Mouse (Mus musculus): ENCODE data around the gene Shisa9. TPM values are rescaled to one million over a fixed set of nuclear protein-coding genes. Genes with fewer than 3 reads are reported as not detected.
A peak's percentile ranks its signal among the peaks of the same experiment; 100 is the strongest.

The Shisa9 gene
- polyA plus RNA-seq, 1 experiment from 2014 or later = 0.51 TPM

GRCm38 (mm10) chr16:12035626-12036025 is 51.7 kb downstream of the Shisa9 start:
- Histone ChIP-seq H3K9me3 (replicated peaks; ENCODE audit: low read length) (no peaks in the 10 kb centered on the region), H3K27me3 (ENCODE audit: insufficient read depth, low read length) (no peaks in the 10 kb centered on the region), H3K36me3 (ENCODE audit: insufficient read depth, low read length) (no peaks in the 10 kb centered on the region), H3K9ac (ENCODE audit: low read depth, low read length) (no peak overlapping the region), H3K27ac (no peak overlapping the region), H3K4me3 (replicated peaks; ENCODE audit: low read depth, low read length) (no peak overlapping the region), H3K4me2 (ENCODE audit: low read length) (no peak overlapping the region), H3K4me1 (replicated peaks; ENCODE audit: insufficient read depth, low read length) (no peaks in the 10 kb centered on the region)
- WGBS = 84% methylated on average over 3 of the region's 3 CpGs
- no peak for ATAC-seq (replicated peaks; ENCODE audit: low FRiP score, low read depth)
- TF ChIP-seq CTCF (IDR thresholded peaks at IDR 0.05; ENCODE audit: low read depth) = no peak
- no peak for DNase-seq (ENCODE audit: low spot score)

- no peak for TF ChIP-seq CTCF (IDR thresholded peaks at IDR 0.05; ENCODE audit: low read depth)
- no peaks in the 10 kb centered on the region for H3K4me1 ChIP-seq (replicated peaks; ENCODE audit: insufficient read depth, low read length)
- DNase-seq (ENCODE audit: low spot score) (peak; percentile 12), ATAC-seq (replicated peaks; ENCODE audit: low FRiP score, low read depth) (no peak)
- no peaks in the 10 kb centered on the region for H3K27me3 ChIP-seq (ENCODE audit: insufficient read depth, low read length)
- no peaks in the 10 kb centered on the region for H3K36me3 ChIP-seq (ENCODE audit: insufficient read depth, low read length)
- H3K9me3 ChIP-seq (replicated peaks; ENCODE audit: low read length) = no peaks in the 10 kb centered on the region
- H3K27ac ChIP-seq = no peak overlapping the region
- H3K4me2 ChIP-seq (ENCODE audit: low read length) = no peak overlapping the region
- 58% methylated on average over 5 of the region's 5 CpGs for WGBS
- no peak overlapping the region for H3K4me3 ChIP-seq (replicated peaks; ENCODE audit: low read depth, low read length)
- H3K9ac ChIP-seq (ENCODE audit: low read depth, low read length) = no peak overlapping the region
Measured at GRCm38 (mm10) chr16:12040935-12041334, 57.0 kb downstream of the Shisa9 start.

GRCm38 (mm10) chr16:12052051-12052450 is 68.1 kb downstream of the Shisa9 start:
- Histone ChIP-seq H3K9ac (ENCODE audit: low read depth, low read length) (no peak overlapping the region), H3K27ac (no peak overlapping the region), H3K36me3 (ENCODE audit: insufficient read depth, low read length) (no peaks in the 10 kb centered on the region), H3K4me1 (replicated peaks; ENCODE audit: insufficient read depth, low read length) (no peaks in the 10 kb centered on the region), H3K4me3 (replicated peaks; ENCODE audit: low read depth, low read length) (no peak overlapping the region), H3K27me3 (ENCODE audit: insufficient read depth, low read length) (no peaks in the 10 kb centered on the region), H3K4me2 (ENCODE audit: low read length) (no peak overlapping the region), H3K9me3 (replicated peaks; ENCODE audit: low read length) (no peaks in the 10 kb centered on the region)
- no peak for DNase-seq (ENCODE audit: low spot score)
- no peak for TF ChIP-seq CTCF (IDR thresholded peaks at IDR 0.05; ENCODE audit: low read depth)
- ATAC-seq (replicated peaks; ENCODE audit: low FRiP score, low read depth) = no peak
- WGBS = 89% methylated on average over 1 of the region's 1 CpGs

GRCm38 (mm10) chr16:12072573-12072972 is 88.7 kb downstream of the Shisa9 start:
- no peak for TF ChIP-seq CTCF (IDR thresholded peaks at IDR 0.05; ENCODE audit: low read depth)
- Histone ChIP-seq H3K9me3 (replicated peaks; ENCODE audit: low read length) (no peaks in the 10 kb centered on the region), H3K36me3 (ENCODE audit: insufficient read depth, low read length) (no peaks in the 10 kb centered on the region), H3K4me3 (replicated peaks; ENCODE audit: low read depth, low read length) (no peak overlapping the region), H3K27me3 (ENCODE audit: insufficient read depth, low read length) (no peaks in the 10 kb centered on the region), H3K27ac (no peak overlapping the region), H3K4me1 (replicated peaks; ENCODE audit: insufficient read depth, low read length) (no peaks in the 10 kb centered on the region), H3K4me2 (ENCODE audit: low read length) (no peak overlapping the region), H3K9ac (ENCODE audit: low read depth, low read length) (no peak overlapping the region)
- DNase-seq (ENCODE audit: low spot score) (peak; percentile 22), ATAC-seq (replicated peaks; ENCODE audit: low FRiP score, low read depth) (no peak)
- WGBS = 55% methylated on average over 5 of the region's 5 CpGs

GRCm38 (mm10) chr16:12076270-12076669 is 92.4 kb downstream of the Shisa9 start:
- ATAC-seq (replicated peaks; ENCODE audit: low FRiP score, low read depth) = no peak
- H3K9ac ChIP-seq (ENCODE audit: low read depth, low read length) = no peak overlapping the region
- WGBS = 35% methylated on average over 3 of the region's 3 CpGs
- TF ChIP-seq CTCF (IDR thresholded peaks at IDR 0.05; ENCODE audit: low read depth) = no peak
- H3K9me3 ChIP-seq (replicated peaks; ENCODE audit: low read length) = no peaks in the 10 kb centered on the region
- peak; percentile 68 for DNase-seq (ENCODE audit: low spot score)
- H3K27me3 ChIP-seq (ENCODE audit: insufficient read depth, low read length) = no peaks in the 10 kb centered on the region
- H3K4me2 ChIP-seq (ENCODE audit: low read length) = no peak overlapping the region
- no peak overlapping the region for H3K4me3 ChIP-seq (replicated peaks; ENCODE audit: low read depth, low read length)
- H3K4me1 ChIP-seq (replicated peaks; ENCODE audit: insufficient read depth, low read length) = no peaks in the 10 kb centered on the region
- H3K27ac ChIP-seq = no peak overlapping the region
- no peaks in the 10 kb centered on the region for H3K36me3 ChIP-seq (ENCODE audit: insufficient read depth, low read length)

GRCm38 (mm10) chr16:12076700-12077099 is 92.8 kb downstream of the Shisa9 start:
- H3K27me3 ChIP-seq (ENCODE audit: insufficient read depth, low read length) = no peaks in the 10 kb centered on the region
- WGBS = 91% methylated on average over 2 of the region's 2 CpGs

GRCm38 (mm10) chr16:12083082-12083481 is 99.2 kb downstream of the Shisa9 start:
- Histone ChIP-seq H3K4me3 (replicated peaks; ENCODE audit: low read depth, low read length) (no peak overlapping the region), H3K27me3 (ENCODE audit: insufficient read depth, low read length) (no peaks in the 10 kb centered on the region), H3K36me3 (ENCODE audit: insufficient read depth, low read length) (no peaks in the 10 kb centered on the region), H3K4me1 (replicated peaks; ENCODE audit: insufficient read depth, low read length) (no peaks in the 10 kb centered on the region), H3K9ac (ENCODE audit: low read depth, low read length) (no peak overlapping the region), H3K9me3 (replicated peaks; ENCODE audit: low read length) (no peaks in the 10 kb centered on the region), H3K27ac (no peak overlapping the region), H3K4me2 (ENCODE audit: low read length) (no peak overlapping the region)
- 82% methylated on average over 2 of the region's 2 CpGs for WGBS
- no peak for DNase-seq (ENCODE audit: low spot score)
- no peak for ATAC-seq (replicated peaks; ENCODE audit: low FRiP score, low read depth)
- TF ChIP-seq CTCF (IDR thresholded peaks at IDR 0.05; ENCODE audit: low read depth) = no peak

More at GRCm38 (mm10) chr16:12076700-12077099, 92.8 kb downstream of the Shisa9 start:
- Histone ChIP-seq H3K27ac (no peak overlapping the region), H3K9ac (ENCODE audit: low read depth, low read length) (no peak overlapping the region), H3K4me1 (replicated peaks; ENCODE audit: insufficient read depth, low read length) (no peaks in the 10 kb centered on the region), H3K4me3 (replicated peaks; ENCODE audit: low read depth, low read length) (no peak overlapping the region), H3K9me3 (replicated peaks; ENCODE audit: low read length) (no peaks in the 10 kb centered on the region), H3K4me2 (ENCODE audit: low read length) (no peak overlapping the region), H3K36me3 (ENCODE audit: insufficient read depth, low read length) (no peaks in the 10 kb centered on the region)
- no peak for TF ChIP-seq CTCF (IDR thresholded peaks at IDR 0.05; ENCODE audit: low read depth)
- no peak for DNase-seq (ENCODE audit: low spot score)
- no peak for ATAC-seq (replicated peaks; ENCODE audit: low FRiP score, low read depth)
